Mouse (Mus musculus): ENCODE measurements around the gene Rab4a.

Gene Rab4a

DNA sequence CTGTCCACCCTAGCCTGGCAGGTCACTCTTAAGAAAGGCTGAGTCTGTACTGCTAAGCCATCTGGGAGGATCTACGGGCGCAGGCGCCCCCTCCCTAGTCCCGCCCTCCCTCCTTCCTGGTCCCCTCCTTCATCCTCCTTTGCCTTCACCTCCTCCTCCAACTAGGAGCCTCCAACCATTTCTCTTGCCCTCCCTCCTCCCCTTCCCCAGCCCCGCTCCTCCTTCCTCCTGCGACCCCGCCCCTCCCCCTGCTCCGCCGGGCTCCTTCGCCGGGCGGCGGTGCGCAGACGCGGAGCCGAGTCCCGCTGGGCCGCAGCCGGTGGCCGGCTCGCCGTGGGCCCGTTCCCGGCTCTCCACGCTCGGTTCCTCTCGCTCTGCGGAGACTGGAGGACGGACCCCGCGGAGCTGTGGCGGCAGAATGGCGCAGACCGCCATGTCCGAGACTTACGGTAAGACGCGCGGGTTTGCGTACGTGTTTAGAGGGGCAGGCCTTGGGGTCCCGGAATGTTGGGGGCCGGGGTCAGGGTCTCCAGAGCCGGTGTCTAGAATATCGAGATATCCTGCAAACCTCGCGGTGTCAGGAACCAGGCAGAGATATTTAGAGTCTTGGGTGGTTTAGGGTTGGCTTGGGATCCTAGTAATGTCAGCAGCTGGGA, at the start of gene Rab4a:
Rab4a (plus strand) TSS at position 268 of the 656 bp plus-strand sequence.
- peak; percentile 94 for DNase-seq (ENCODE audit: inconsistent ontology term)

DNA sequence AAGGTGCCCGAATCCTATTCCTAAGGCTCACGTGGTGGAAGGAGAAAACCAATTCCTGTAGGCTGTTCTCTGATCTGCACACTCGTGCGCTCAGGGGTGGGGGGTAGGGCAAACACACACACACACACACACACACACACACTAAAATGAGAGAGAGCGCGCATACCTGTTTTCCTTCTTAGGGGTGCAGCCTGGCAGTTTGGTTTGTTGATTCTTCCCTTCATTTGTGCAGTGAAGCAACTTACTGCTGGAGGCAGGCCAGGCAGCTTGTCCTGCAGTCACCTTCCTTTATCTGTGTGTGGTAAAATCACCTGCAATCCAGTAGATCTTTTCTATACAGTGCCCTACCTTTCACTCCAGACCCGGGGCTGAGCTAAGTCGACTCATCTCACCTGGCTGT, 48.9 kb upstream of the Rab4a start:
- DNase-seq (ENCODE audit: inconsistent ontology term), result no peak

DNA sequence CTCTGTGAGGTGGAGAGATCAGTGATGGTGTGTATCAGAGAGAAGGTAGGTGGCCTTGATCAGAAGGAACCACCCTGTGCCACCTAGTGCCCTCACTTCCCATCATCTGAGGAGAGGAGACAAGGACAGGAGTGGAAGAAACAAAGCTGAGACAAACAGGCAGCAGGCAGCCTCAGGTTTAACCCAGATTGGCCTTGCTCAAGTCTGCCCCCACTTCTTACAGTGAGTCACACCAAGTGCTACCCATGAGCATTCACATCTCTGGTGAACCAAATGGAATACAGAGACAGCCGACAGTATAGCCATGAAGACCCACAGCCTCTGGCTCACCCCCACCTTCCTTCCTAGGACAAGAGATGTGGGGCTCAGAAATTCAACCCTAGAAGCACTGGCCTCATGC, 46.9 kb upstream of the Rab4a start:
- DNase-seq (ENCODE audit: inconsistent ontology term), result no peak

DNA sequence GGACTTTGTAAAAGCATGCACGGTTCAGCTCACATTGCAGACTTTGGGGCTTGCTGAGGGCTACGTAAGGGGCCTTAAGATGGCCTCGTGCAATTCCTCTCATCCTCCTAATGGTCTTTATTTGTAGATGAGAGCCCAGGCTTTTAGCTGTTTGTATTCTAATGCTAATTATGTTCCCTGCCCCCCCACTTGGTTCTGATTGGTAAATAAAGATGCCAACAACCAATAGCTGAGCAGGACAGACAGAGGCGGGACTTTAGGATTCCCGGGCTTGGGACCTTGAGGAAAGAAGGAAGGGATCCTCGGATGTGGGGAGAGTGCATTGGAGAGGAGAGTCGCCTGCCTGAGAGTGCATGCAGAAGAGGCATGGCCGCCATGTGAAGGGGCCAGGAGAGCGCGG, 45.9 kb upstream of the Rab4a start:
- DNase-seq (ENCODE audit: inconsistent ontology term), result no peak

DNA sequence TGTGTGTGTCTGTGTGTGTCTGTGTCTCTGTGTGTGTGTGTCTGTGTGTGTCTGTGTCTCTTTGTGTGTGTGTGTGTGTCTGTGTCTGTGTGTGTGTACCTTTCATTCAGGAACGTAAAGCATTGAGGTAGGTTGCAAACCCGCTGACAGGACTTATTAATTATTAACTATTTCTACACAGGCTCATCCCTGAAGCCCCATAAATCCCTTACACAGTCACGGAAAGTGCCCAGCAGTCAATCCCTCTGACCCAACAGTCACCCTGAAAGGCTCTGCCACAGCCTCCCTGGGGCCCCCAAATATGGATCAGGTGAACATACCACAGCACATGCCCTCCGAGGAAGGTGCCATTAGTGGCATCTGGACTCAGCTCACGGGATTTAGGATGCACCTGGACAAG, 45.2 kb upstream of the Rab4a start:
- DNase-seq (ENCODE audit: inconsistent ontology term), result no peak

DNA sequence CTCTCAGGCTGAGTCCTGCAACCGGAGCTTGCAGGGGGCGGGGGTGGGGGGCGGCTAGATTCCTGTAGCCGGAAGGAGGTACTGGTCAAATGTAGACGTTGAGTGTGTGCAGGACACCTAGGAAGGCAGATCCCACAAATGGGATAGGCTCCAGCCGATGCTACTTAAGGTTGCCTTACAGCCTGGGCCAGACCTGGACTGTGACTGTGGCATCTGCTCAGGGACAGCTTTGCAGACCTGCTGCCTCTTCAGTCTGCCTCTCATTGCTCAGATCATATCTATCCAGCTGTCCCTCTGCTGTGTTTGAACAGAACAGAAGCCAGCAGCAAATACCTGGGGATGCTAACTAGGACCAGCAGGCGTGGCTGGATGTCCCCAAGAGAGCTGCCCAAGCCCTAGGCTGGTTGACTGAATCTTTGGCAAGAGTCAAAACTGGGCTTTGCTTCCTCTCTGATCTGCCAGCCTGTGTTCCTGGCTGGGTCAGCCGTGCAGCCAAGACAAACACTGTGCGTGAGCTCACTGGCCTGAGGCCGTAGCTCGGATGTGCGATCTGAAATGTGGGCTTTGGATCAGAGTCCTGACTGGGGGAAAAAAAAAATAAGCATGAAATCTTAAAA, 44.4 kb upstream of the Rab4a start:
- DNase-seq (ENCODE audit: inconsistent ontology term), result peak; percentile 75

DNA sequence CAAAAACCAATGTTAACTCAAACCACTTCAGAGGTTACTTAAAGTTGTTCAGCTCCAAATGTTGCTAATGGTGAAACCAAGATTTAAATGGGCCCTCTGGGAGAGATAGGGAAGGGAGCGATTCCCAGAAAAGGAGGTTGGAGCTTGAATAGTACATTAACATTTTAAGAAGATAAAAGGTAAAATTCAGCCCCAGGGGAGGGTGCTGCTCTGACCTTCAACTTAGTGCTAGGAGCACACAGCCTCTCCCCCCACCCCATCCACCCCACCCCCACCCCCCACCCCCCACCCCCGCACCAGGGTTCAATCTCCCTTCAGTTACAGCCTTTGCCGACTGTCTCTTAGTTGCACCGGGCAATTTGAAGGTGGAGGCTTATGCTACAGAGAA, 43.9 kb upstream of the Rab4a start:
- DNase-seq (ENCODE audit: inconsistent ontology term), result no peak

DNA sequence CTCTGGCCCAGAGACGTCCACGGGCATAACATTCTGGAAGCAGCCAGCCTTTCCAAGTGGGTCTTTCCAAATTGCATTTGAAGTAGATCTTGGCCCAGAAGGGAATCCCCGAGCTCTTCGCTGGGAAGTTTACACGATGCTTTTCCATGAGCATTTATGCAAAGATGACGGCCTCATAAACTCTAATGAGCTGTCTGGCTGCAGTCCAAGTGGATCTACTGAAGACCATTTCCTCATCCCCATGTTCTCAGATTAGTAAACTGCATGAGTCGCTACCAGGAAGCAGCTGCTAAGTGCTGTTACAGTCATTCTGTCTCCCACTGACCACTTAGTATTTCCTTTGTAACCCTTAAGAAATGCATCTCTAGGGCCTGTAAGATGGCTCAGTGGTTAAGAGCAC, 42.4 kb upstream of the Rab4a start:
- DNase-seq (ENCODE audit: inconsistent ontology term), result peak; percentile 51

DNA sequence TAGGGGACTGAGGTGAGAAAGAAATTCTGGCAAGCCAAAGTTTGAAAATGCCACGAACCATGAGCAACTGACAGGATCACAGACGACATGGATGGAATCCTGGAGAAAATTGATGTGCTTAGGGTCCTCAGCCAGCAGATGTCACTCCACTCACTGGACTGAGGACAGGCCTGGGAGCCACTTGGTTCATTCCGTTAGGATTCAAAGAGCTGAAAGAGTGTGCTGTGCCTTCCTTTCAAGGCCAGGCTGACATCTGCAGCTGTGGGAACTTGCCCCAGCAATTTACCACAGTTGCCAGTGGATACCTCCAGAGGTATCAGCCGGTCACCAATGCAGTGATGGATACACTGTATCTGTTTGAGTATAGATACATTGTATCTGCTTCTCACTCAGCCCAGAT, 41.1 kb upstream of the Rab4a start:
- DNase-seq (ENCODE audit: inconsistent ontology term), result no peak

DNA sequence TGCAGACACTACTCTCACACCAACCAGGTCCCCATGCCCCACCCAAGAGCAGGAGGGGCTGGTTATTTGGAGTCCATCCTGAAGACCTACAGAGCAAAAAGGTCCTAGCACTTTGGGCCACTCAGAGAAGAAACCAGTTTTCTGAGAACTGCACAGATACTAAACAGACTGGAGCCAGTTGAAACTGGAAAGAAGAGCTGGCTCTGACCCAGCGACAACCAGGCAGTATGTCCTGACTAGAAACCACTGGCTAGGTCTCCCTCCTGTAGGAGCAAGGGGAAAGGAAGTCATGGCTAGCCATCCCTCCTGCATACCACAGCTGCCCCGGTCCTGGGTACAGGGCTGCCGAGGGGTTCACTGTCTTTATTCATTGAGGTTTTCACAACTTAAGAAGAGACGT, 39.3 kb upstream of the Rab4a start:
- DNase-seq (ENCODE audit: inconsistent ontology term), result no peak

DNA sequence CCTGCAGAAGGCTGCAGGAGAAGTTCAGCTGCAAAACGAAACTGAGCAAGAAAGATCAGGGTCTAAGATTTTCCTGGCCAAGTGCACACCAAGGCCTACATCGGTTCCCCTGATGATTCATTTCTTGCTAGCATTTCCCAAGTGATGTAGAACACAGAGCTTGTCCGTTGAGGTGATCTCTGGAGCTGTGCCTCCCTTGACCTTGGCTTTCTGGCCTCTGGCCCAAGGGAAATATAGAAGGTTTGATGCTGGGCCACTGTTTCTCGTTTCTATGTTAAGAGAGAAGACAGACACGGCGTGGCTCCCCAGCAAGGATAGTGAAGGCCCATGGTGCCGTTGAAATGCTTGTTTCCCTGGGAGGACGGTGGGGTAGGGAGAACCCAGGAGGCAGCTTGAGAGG, 37.9 kb upstream of the Rab4a start:
- DNase-seq (ENCODE audit: inconsistent ontology term), result no peak

DNA sequence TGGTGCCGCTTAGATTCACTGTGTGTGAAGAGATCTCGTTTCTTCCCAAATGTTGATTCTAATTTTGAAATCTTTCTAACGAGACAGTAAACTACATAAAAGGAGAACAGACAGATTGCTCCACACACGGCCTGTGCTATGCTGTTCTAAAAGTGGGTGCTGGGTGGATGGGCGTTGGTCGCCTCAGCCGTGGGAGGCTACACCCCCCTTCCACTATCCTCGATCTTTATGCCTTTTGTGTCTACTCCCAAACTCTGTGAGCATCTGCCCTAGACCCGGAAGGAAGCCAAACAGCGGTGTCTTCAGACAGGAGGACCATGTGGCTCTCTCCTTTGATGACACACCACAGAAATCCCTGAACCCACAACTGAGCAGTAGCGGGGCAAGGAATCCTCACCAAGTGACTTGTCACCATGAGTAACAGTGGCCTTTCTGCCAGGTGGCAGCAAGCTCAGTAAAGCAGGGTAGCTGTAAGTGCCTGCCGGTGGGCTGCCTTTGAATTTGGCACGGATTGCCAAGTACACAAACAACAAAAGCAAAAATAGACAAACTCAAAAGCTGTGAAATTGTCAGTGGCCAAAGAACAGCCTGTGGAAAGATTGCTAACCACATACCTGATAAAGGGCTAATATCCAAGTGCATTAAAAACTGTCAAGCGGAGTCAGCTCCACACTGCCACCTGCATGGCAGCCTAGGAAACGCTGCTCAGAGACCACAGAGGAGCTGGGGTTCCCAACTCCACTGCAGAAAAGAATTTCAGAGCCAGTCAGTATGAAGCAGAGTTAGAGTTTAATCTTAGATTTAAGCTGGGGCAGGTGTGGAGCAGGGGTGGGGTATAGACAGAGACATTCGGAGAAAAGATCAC, 37.1 kb upstream of the Rab4a start:
- DNase-seq (ENCODE audit: inconsistent ontology term), result no peak

DNA sequence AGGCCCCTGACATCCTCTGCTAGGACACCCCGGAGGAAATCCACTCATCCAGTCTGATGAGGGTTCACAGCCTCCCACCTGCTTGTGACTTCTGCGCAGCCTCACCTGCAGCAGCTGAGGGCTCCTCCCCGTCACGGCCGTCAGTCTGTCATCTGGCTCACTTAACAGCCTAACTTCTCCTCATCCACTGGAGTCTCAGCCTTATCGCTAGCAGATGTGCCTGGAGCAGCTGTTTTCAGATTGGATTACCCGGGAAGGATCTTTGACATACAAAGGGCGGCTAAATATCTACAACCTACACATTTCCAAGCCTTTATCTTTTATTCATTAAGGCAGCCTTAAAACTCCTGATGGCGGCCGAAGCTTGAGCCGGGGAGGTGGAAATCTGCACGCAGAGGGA, 32.3 kb upstream of the Rab4a start:
- DNase-seq (ENCODE audit: inconsistent ontology term), result no peak

DNA sequence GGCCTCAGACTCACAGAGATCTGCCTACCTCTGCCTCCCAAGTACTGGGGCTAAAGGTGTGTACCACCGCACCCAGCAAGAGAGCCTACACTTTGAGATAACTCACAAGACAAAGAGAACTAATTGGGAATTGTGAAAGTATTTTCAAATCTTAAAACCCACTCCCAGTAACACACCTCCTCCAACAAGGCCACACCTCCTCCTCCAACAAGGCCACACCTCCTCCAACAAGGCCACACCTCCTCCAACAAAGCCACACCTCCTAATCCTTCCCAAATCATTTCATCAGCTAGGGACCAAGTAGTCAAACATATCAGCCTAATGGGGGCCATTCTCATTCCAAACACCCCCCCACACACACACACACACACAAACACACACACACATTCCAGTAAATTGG, 31.3 kb upstream of the Rab4a start:
- no peak for DNase-seq (ENCODE audit: inconsistent ontology term)

DNA sequence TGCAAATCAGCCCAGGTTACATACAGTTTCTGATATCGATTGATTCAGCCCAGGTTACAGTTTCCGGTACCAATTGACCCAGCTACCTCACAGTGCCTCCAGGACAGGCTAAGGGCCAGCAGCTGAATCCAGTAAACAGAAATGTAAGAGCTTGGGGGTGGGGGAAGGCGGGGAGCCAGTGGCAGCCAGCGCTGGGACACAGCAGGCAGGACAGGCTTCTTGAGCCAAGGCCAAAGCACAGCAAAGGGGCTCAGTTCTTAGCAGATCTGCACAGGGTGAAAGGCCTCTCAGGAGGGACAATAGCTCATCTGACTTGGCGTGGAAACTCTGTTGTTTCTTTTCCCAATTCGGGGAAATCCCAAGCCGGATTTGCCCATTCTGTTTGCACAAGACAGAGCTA, 28.5 kb upstream of the Rab4a start:
- DNase-seq (ENCODE audit: inconsistent ontology term), result peak; percentile 56

DNA sequence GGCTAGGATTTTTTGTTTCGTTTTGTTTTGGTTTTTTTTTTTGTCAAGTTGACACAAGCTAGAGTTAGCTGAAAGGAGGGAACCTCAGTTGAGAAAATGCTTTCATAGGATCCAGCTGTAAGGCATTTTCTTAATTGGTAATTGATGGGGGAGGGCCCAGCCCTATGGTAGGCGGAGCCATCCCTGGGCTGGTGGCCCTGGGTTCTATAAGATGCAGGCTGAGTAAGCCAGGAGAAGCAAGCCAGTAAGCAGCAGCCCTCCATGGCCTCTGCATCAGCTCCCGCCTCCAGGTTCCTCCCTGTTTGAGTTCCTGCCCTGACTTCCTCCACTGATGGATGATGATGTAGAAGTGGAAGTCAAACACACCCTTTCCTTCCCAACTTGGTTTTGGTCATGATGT, 25.3 kb upstream of the Rab4a start:
- no peak for DNase-seq (ENCODE audit: inconsistent ontology term)

DNA sequence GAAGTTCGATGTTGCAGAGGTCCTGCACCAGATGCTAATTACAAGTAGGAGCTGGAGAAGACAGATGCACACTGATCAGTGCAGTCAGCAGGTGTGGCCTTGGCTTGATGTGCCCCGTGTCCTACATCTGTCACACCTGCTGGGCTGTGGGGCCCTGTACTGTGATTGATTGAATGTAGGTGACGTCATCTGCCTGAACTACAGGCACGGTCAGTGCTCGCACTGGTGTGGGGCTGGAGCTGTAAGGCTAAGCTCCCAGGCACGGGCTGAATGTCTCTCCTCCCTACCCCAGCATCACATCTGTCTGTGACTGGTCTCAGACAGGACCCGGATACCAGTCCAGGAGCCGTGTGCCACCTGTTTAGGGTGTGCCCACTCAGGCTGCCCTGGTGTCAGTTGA, 24.5 kb upstream of the Rab4a start:
- no peak for DNase-seq (ENCODE audit: inconsistent ontology term)

DNA sequence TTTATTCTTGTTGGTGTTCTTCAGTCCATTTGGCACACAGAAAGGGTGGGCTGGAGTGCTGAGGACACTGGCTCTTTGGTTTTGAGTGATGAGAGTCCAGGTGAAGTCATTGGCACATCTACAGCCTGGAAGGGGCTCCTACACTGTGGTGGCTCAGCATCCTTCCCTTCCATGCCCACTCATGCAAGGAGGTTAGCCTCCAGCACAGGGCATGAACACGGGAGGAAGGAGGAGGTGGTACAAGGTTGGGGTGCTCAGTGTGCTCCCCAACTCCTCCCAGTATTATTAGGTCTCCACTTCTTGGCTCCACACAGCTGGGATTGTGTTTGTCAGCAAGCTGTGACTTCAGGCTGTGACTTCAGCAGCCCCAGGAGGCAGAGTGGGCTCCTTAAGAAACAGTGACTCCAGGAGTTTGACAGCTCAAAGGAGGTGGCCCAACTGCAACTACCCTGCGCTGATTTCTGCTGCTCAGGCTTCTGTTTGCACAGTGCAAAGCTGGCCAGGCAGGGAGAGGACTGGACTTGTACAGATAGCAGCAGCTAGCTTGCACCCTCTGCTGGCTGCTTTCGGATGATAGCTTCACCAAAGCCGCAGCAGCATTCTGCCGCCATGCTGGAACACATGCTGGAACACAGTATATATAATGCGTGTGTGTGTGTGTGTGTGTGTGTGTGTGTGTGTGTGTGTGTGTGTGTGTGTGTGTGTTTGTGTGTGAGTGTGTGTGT, 22.1 kb upstream of the Rab4a start:
- DNase-seq (ENCODE audit: inconsistent ontology term), result peak; percentile 46

DNA sequence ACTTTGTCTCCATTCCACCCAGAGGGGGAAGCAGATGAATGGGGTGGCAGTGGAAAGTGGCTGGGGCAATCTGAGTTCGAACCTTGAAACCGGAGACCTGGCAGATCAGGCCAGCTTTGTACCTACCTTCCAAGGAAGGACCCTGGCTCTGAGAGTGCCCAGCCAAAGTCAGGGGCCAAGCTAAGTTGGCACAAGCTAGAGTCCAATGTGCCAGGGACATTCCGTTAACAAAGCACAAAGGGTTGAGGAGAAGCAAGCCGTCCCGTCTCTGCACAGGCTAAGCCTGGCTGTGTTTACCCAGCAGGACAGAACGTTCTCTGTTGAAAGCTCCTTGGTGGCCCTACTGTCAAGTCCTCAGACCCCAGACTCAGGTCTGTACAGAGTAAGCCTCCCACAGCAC, 19.6 kb upstream of the Rab4a start:
- DNase-seq (ENCODE audit: inconsistent ontology term), result no peak

DNA sequence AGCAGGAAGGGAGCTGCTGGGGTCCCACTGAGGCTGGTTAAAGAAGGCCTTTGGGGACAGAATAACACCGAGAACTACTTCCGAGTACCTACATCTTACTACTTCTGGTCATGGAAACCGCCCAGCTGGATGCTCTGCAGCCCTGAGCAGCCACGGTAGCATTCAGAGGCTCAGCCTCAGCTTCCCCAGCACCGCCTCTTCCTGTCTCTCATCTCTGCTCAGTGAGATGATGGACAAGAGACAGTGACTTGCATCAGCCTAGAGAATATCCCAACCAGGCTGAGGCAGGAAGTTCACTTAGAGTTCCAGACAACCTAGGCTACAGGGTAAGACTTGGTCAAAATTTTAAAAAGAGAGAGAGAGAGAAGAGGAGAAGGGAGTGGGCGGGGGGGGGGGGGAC, 19.1 kb upstream of the Rab4a start:
- DNase-seq (ENCODE audit: inconsistent ontology term), result no peak

DNA sequence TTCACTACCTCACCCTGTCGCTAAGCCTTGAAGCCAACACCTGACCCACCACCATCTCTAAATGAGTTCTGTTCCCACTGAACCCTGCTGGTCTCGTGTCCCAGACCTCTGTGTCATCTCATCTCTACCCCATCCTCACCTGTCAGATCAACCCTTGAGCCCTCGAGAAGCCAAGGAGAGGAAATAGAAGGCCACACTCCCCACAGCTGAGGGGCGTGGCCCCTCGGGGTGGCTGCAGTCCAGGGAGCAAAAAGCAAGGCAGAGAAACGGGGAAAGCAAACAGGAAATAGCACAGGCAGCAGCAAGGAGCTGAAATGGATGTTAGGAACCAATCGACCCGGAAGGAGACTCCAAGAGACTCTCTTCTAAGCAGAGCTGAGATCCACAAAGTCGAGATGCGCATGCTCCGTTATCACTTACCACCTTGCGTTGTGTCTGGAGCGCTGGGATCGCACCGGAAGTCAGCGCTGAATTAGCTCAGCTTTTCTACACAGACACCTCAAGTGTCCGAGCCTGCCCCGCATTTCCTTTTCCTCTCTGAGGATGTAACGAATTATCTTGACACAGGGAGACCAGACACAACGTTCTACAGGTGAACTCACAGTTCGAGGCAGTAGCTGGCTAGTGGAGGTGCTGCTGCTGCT, 18.4 kb upstream of the Rab4a start:
- no peak for DNase-seq (ENCODE audit: inconsistent ontology term)

Measured in Muller cell, postnatal 12 days (primary cell).